Mouse (Mus musculus) limb, embryonic 12.5 days (tissue): Measurements from ENCODE around the gene Acrbp. TPM values are rescaled to one million over a fixed set of nuclear protein-coding genes. Genes with fewer than 3 reads are reported as not detected.
"Not testable (repeated sequence)": the region's sequence is repeated elsewhere in the genome, so short reads cannot be mapped to it uniquely, and the experiment has no call there.

Source experiments
- ATAC-seq: fragments of 200-750 bp; cut with Nextera tagmentation; 2 replicates; pipeline ENCODE4 v1.8.0; 2017; ENCODE audit warnings: low read depth, moderate TSS enrichment; ENCODE audit not compliant: insufficient number of reproducible peaks, insufficient read depth, low FRiP score, low TSS enrichment
- H3K27ac ChIP-seq: fragments of 300-500 bp; sonication (generic); 2 replicates; pipeline ENCODE4 v1.5.1; 2016; ENCODE audit warnings: mild to moderate bottlenecking, moderate library complexity
- H3K27me3 ChIP-seq: fragments of 300-500 bp; sonication (generic); 2 replicates; pipeline ENCODE4 v1.6.1; 2016; ENCODE audit warnings: mild to moderate bottlenecking, moderate library complexity
- H3K36me3 ChIP-seq: fragments of 300-500 bp; sonication (generic); 2 replicates; pipeline ENCODE4 v1.6.1; 2016; ENCODE audit warnings: mild to moderate bottlenecking, moderate library complexity
- H3K4me1 ChIP-seq: fragments of 300-500 bp; sonication (generic); replicated peaks from 2 replicates; pipeline ENCODE4 v1.6.1; 2016
- H3K4me2 ChIP-seq: fragments of 300-500 bp; sonication (generic); 2 replicates; pipeline ENCODE4 v1.6.1; 2016; ENCODE audit warnings: mild to moderate bottlenecking, moderate library complexity
- H3K4me3 ChIP-seq: fragments of 300-500 bp; sonication (generic); replicated peaks from 2 replicates; pipeline ENCODE4 v1.5.1; 2016; ENCODE audit warnings: mild to moderate bottlenecking
- H3K9ac ChIP-seq: fragments of 300-500 bp; sonication (generic); replicated peaks from 2 replicates; pipeline ENCODE4 v1.6.1; 2016; ENCODE audit warnings: mild to moderate bottlenecking, moderate library complexity
- H3K9me3 ChIP-seq: fragments of 300-500 bp; sonication (generic); 2 replicates; pipeline ENCODE4 v1.6.1; 2016; ENCODE audit warnings: mild to moderate bottlenecking, moderate library complexity
- WGBS: fragments of 180-500 bp; shearing (Covaris S2); methylation state at CpG from one replicate; pipeline ENCODE4 v1.1.7; 2016; 5-methylcytosine and 5-hydroxymethylcytosine counted together
- polyA plus RNA-seq: library from polyadenylated mRNA; unstranded; fragments of >200 nt; fragmentation: Nextera tagmentation; extraction: Ambion mirVana; gene quantifications from 2 replicates; pipeline ENCODE4 v1.2.1, GENCODE M21; 2016

Gene Acrbp
- polyA plus RNA-seq, result 17.6 and 18.3 TPM in 2 replicates

DNA sequence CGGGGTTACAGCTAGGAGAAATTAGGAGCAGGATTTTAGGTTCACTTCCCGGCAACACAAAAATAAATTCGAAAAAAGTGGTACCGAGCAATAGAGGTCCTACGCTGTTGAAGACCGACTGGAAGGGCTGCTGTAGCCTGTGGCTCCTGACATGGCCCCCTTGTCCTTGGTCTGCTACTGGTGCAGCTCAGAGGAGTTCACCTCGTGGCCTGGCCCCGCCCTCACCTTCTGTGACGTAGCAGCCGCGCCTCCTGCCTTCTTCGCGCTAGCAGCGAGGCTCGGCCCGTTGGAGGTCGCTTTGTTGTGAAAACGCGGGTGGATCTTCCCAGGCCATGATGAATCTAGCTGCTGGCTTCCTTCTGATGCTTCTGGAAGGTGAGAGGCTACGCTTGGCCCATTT is at the start of gene Acrbp:
TSS of gene Acrbp (plus strand) at position 12 of the 400 bp plus-strand sequence.
- Histone ChIP-seq H3K36me3 (peaks cover 100% of the 10 kb centered on the region), H3K9me3 (no peaks in the 10 kb centered on the region), H3K4me2 (no peak within 1 kb of the TSS)

GRCm38 (mm10) chr6:125003706-125004105 is 45.8 kb upstream of the Acrbp start:
- Histone ChIP-seq H3K9ac (no peak overlapping the region), H3K27me3 (peaks cover 56% of the 10 kb centered on the region), H3K9me3 (no peaks in the 10 kb centered on the region), H3K4me1 (peaks cover 18% of the 10 kb centered on the region), H3K36me3 (no peaks in the 10 kb centered on the region), H3K27ac (no peak overlapping the region), H3K4me2 (no peak overlapping the region), H3K4me3 (no peak overlapping the region)
- 34% methylated on average over 3 of the region's 3 CpGs for whole genome bisulfite sequencing
- no peak for ATAC-seq

More for the DNA sequence above, at the start of gene Acrbp:
- no peak for ATAC-seq
- H3K4me3 ChIP-seq, result no peak within 1 kb of the TSS
- 40% methylated on average over 20 of the region's 20 CpGs for WGBS
- H3K4me1 ChIP-seq, result no peaks in the 10 kb centered on the region
- no peak within 1 kb of the TSS for H3K27ac ChIP-seq
- 0 out of 2 replicates have a peak within 1 kb of the TSS, but pooled peaks have one; percentile 8 for H3K9ac ChIP-seq
- H3K27me3 ChIP-seq, result no peaks in the 10 kb centered on the region

DNA sequence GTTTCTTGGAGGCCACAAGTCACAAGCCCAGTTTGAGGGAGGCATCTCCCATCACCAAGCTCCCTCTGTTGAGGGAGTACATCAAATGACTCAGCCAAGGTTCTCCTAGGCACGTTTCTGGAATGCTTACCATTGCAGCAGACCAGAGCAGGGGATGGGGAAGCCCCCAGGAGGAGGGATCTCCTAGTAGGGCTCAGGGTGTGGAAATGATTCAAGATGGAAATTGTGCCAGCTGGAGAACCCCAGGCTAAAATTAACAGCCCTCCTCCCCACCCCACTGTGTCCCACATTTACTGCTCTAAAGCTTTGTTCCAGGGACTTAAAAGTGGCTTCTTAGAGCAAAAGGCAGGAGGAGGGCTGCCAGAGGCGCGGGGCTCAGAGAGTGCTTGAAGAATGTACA is 44.4 kb upstream of the Acrbp start:
- 30% methylated on average over 3 of the region's 3 CpGs for WGBS
- no peak overlapping the region for H3K9ac ChIP-seq

GRCm38 (mm10) chr6:125008060-125008459 is 41.4 kb upstream of the Acrbp start:
- Histone ChIP-seq H3K27me3 (peaks cover 13% of the 10 kb centered on the region), H3K36me3 (peaks cover 23% of the 10 kb centered on the region), H3K4me2 (peak overlapping the region; percentile 85), H3K9ac (peak overlapping the region; percentile 98; the same call in 1 of the 2 replicates), H3K4me1 (peaks cover 34% of the 10 kb centered on the region), H3K9me3 (no peaks in the 10 kb centered on the region), H3K27ac (peak overlapping the region; percentile 85), H3K4me3 (peak overlapping the region; percentile 95)
- ATAC-seq, result no peak; the same call in 1 of the 2 replicates
- WGBS, result 44% methylated on average over 13 of the region's 13 CpGs

More for the DNA sequence above, 44.4 kb upstream of the Acrbp start:
- Histone ChIP-seq H3K4me3 (no peak overlapping the region), H3K4me2 (no peak overlapping the region), H3K27me3 (peaks cover 43% of the 10 kb centered on the region), H3K9me3 (no peaks in the 10 kb centered on the region), H3K4me1 (peaks cover 20% of the 10 kb centered on the region), H3K36me3 (no peaks in the 10 kb centered on the region), H3K27ac (no peak overlapping the region)
- ATAC-seq, result no peak

DNA sequence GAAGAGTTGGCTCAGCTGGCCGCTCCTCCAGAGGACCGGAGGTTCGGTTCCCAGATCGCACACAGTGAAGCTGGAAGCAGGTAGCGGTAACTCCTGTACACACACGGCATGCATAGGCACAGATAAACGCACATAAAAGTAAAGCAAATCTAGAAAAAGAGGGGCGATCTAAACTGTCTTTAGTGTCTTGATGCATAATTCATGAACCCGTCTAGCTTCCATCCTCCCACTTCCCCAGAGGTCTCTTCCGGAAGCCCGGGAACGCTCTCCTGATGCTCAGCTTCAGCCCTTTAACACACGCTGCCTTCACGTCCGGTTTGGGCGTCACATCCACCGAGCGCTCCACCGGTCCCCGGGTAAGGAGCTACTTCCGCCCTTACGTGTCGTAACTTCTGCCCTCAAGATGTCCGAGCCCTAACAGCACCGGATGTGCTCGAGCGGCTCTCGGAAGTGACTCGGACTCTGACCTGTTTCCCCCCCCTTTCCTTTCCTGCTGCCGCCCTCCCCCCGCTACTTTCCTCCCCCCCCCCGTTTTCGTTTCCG is 40.8 kb upstream of the Acrbp start:
- peak; percentile 98 for ATAC-seq
- peaks cover 8% of the 10 kb centered on the region for H3K27me3 ChIP-seq
- no peaks in the 10 kb centered on the region for H3K9me3 ChIP-seq
- under 1% methylated on average over 30 of the region's 34 CpGs for WGBS
- H3K4me3 ChIP-seq, result peak overlapping the region; percentile 95
- H3K36me3 ChIP-seq, result peaks cover 28% of the 10 kb centered on the region
- H3K27ac ChIP-seq, result peak overlapping the region; percentile 99
- H3K9ac ChIP-seq, result peak overlapping the region; percentile 98
- H3K4me2 ChIP-seq, result peak overlapping the region; percentile 85
- H3K4me1 ChIP-seq, result peaks cover 32% of the 10 kb centered on the region

DNA sequence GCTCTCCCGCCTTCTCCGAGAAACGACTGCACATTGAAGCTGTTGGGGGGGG is 40.5 kb upstream of the Acrbp start, which contains the start of gene Zfp384:
TSS of gene Zfp384 (plus strand) at position 17 of the 52 bp plus-strand sequence.
- Histone ChIP-seq H3K36me3 (peaks cover 31% of the 10 kb centered on the region), H3K9me3 (no peaks in the 10 kb centered on the region), H3K27me3 (peaks cover 5% of the 10 kb centered on the region), H3K4me3 (peak within 1 kb of the TSS; percentile 95), H3K27ac (peak within 1 kb of the TSS; percentile 99), H3K4me1 (peaks cover 29% of the 10 kb centered on the region), H3K9ac (peak within 1 kb of the TSS; percentile 98), H3K4me2 (peak within 1 kb of the TSS; percentile 85)
- ATAC-seq, result no peak
- WGBS, result no CpG with 5 or more reads among the region's 3 CpGs

- Histone ChIP-seq H3K9ac (peak overlapping the region; percentile 98), H3K4me1 (peaks cover 25% of the 10 kb centered on the region), H3K27me3 (0 out of 2 replicates have a peak, but pooled peaks cover under 1% of the 10 kb centered on the region), H3K27ac (peak overlapping the region; percentile 99), H3K9me3 (no peaks in the 10 kb centered on the region), H3K4me3 (peak overlapping the region; percentile 95), H3K4me2 (peak overlapping the region; percentile 85), H3K36me3 (peaks cover 35% of the 10 kb centered on the region)
- ATAC-seq, result peak; percentile 77
- 2% methylated on average over 47 of the region's 78 CpGs for WGBS
These were observed 40.1 kb upstream of the Acrbp start for GRCm38 (mm10) chr6:125009181-125010073.

DNA sequence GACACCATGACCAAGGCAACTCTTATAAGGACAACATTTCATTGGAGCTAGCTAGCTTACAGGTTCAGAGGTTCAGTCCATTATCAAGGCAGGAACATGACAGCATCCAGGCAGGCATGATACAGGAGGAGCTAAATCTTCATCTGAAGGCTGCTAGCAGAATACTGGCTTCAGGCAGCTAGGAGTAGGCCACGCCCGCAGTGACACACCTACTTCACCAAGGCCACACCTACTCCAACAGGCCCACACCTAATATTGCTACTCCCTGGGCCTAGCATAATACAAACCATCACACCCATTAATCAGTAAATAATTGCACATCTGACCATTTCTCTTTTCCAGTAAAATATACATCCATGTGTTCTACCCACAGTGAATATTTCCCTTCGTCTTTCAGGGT is 31.8 kb upstream of the Acrbp start:
- no peak for ATAC-seq
- no peaks in the 10 kb centered on the region for H3K27me3 ChIP-seq
- WGBS, result 89% methylated on average over 3 of the region's 3 CpGs
- no peak overlapping the region for H3K27ac ChIP-seq
- no peaks in the 10 kb centered on the region for H3K4me1 ChIP-seq
- H3K4me2 ChIP-seq, result no peak overlapping the region
- no peak overlapping the region for H3K4me3 ChIP-seq
- peaks cover 90% of the 10 kb centered on the region for H3K36me3 ChIP-seq
- H3K9me3 ChIP-seq, result no peaks in the 10 kb centered on the region
- H3K9ac ChIP-seq, result no peak overlapping the region

DNA sequence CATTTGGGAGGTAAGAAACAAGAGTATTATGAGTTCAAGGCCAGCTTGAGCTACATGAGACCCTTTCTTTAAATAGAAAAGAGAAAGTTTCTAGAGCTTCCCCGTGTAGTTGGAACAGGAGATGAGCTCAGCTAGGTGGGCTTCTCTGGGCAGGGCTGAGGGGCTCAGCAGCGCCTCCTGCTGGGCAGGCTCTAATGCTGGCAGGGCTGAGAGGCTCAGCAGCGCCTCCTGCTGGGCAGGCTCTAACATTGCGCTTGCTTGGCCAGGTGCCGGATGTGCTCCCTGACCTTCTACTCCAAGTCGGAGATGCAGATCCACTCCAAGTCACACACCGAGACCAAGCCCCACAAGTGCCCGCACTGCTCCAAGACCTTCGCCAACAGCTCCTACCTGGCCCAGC is 19.0 kb upstream of the Acrbp start:
- H3K27me3 ChIP-seq, H3K4me2 ChIP-seq, H3K9me3 ChIP-seq, H3K4me1 ChIP-seq, H3K4me3 ChIP-seq, H3K27ac ChIP-seq, H3K9ac ChIP-seq: not testable (repeated sequence)
- H3K36me3 ChIP-seq, result peaks cover 85% of the 10 kb centered on the region
- 0 out of 2 replicates have a peak, but pooled peaks have one; percentile 40 for ATAC-seq
- 30% methylated on average over 6 of the region's 9 CpGs for WGBS

GRCm38 (mm10) chr6:125031604-125032003 is 17.9 kb upstream of the Acrbp start:
- Histone ChIP-seq H3K9ac (no peak overlapping the region), H3K4me1 (no peaks in the 10 kb centered on the region), H3K4me3 (no peak overlapping the region), H3K4me2 (no peak overlapping the region), H3K27ac (no peak overlapping the region), H3K36me3 (peaks cover 84% of the 10 kb centered on the region), H3K27me3 (no peaks in the 10 kb centered on the region), H3K9me3 (no peaks in the 10 kb centered on the region)
- WGBS, result 91% methylated on average over 16 of the region's 16 CpGs
- no peak for ATAC-seq

GRCm38 (mm10) chr6:125038666-125039065 is 10.8 kb upstream of the Acrbp start:
- 90% methylated on average over 4 of the region's 4 CpGs for WGBS
- no peak for ATAC-seq
- H3K4me2 ChIP-seq, result peak overlapping the region; percentile 54
- peak overlapping the region; percentile 77 for H3K27ac ChIP-seq
- peaks cover 59% of the 10 kb centered on the region for H3K36me3 ChIP-seq
- no peaks in the 10 kb centered on the region for H3K9me3 ChIP-seq
- peaks cover 11% of the 10 kb centered on the region for H3K4me1 ChIP-seq
- H3K4me3 ChIP-seq, result peak overlapping the region; percentile 64
- no peaks in the 10 kb centered on the region for H3K27me3 ChIP-seq
- peak overlapping the region; percentile 44; the same call in 1 of the 2 replicates for H3K9ac ChIP-seq
